Mouse (Mus musculus) ES-Bruce4 (cell line): Measurements from ENCODE around the gene Cep164.

Source experiments
- CTCF ChIP-seq: IDR thresholded peaks from one replicate; pipeline ENCODE4 v1.8.1; 2011; ENCODE audit warnings: low read depth, low read length
- EP300 ChIP-seq: IDR thresholded peaks from 2 replicates; pipeline ENCODE4 v1.6.1; 2011; ENCODE audit warnings: low read depth, low read length; ENCODE audit not compliant: insufficient read depth
- POLR2A ChIP-seq: IDR thresholded peaks from one replicate; pipeline ENCODE4 v1.8.1; 2011; ENCODE audit warnings: low read length; ENCODE audit not compliant: insufficient read depth

DNA sequence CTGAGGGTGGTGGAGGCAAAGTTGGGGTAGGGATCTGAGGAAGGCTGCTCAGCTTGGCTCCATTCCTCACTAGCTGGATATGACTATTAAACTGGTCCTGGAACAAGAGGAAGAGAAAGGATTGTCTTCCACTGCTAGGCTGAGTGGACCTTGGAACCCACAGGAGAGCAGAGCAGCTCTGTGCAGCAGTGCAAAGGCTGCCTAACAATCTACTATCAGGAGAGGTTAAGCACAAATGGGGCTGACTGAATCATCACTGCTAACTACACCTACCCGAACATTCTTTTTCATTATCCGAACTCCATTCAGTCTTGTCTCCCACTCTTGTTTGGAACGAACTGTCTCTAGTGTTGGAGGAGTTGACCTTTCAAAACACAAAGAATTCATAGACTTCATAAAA is 40.7 kb upstream of the Cep164 start:
- TF ChIP-seq CTCF (no peak), POLR2A (no peak), EP300 (no peak)
